Mouse (Mus musculus) cerebellum, adult 9-10 months (tissue): Measurements from ENCODE around the gene 0610010K14Rik.
A peak's percentile ranks its signal among the peaks of the same experiment; 100 is the strongest.

Experiments
- DNase-seq: peaks from one replicate; pipeline ENCODE4 v3.0.0; 2022

The 0610010K14Rik gene

GRCm38 (mm10) chr11:70234497-70234896, 3.2 kb downstream of the 0610010K14Rik start:
- peak; percentile 31 for DNase-seq

GRCm38 (mm10) chr11:70234037-70234436, 3.7 kb downstream of the 0610010K14Rik start:
- DNase-seq: peak; percentile 53

GRCm38 (mm10) chr11:70233016-70233415, 4.7 kb downstream of the 0610010K14Rik start:
- DNase-seq: peak; percentile 72

- DNase-seq: peak; percentile 82
Observed at GRCm38 (mm10) chr11:70232546-70232945, 5.2 kb downstream of the 0610010K14Rik start.

GRCm38 (mm10) chr11:70230239-70230727, 7.4 kb downstream of the 0610010K14Rik start:
- peak; percentile 80 for DNase-seq

- peak; percentile 58 for DNase-seq
Observed at GRCm38 (mm10) chr11:70229260-70230010, 8.3 kb downstream of the 0610010K14Rik start, which contains the start of gene Bcl6b. Gene Bcl6b, minus strand, starts transcription at chr11:70229798.

- DNase-seq: peak; percentile 85
Observed at GRCm38 (mm10) chr11:70228828-70229227, 8.9 kb downstream of the 0610010K14Rik start.

GRCm38 (mm10) chr11:70227661-70228245, 10.0 kb downstream of the 0610010K14Rik start:
- DNase-seq: peak; percentile 68

GRCm38 (mm10) chr11:70227126-70227525, 10.6 kb downstream of the 0610010K14Rik start:
- DNase-seq: peak; percentile 46

GRCm38 (mm10) chr11:70226602-70226890, 11.2 kb downstream of the 0610010K14Rik start:
- peak; percentile 44 for DNase-seq

- DNase-seq: peak; percentile 46
Observed at GRCm38 (mm10) chr11:70225798-70226601, 11.7 kb downstream of the 0610010K14Rik start.

GRCm38 (mm10) chr11:70223724-70224123, 14.0 kb downstream of the 0610010K14Rik start:
- DNase-seq: peak; percentile 45

GRCm38 (mm10) chr11:70221603-70222500, 15.9 kb downstream of the 0610010K14Rik start:
- DNase-seq: peak; percentile 60

- peak; percentile 99 for DNase-seq
Observed at GRCm38 (mm10) chr11:70220731-70221602, 16.7 kb downstream of the 0610010K14Rik start, which contains the start of gene Slc16a13. Gene Slc16a13, minus strand, starts transcription at chr11:70221064.

- peak; percentile 76 for DNase-seq
Observed at GRCm38 (mm10) chr11:70220323-70220722, 17.4 kb downstream of the 0610010K14Rik start.

- no peak for DNase-seq
Observed at GRCm38 (mm10) chr11:70219873-70220272, 17.8 kb downstream of the 0610010K14Rik start.

GRCm38 (mm10) chr11:70218741-70219470, 18.8 kb downstream of the 0610010K14Rik start:
- DNase-seq: no peak

- DNase-seq: peak; percentile 37
Observed at GRCm38 (mm10) chr11:70218039-70218438, 19.7 kb downstream of the 0610010K14Rik start.

GRCm38 (mm10) chr11:70216103-70216502, 21.6 kb downstream of the 0610010K14Rik start:
- DNase-seq: peak; percentile 55

GRCm38 (mm10) chr11:70215301-70215700, 22.4 kb downstream of the 0610010K14Rik start:
- peak; percentile 71 for DNase-seq
